Mouse (Mus musculus) layer of hippocampus, postnatal 36 days (tissue): ENCODE results near the gene Olfr467. TPM values are rescaled to one million over a fixed set of nuclear protein-coding genes. Genes with fewer than 3 reads are reported as not detected.
"Not testable (repeated sequence)": the region's sequence is repeated elsewhere in the genome, so short reads cannot be mapped to it uniquely, and the experiment has no call there.

Source experiments
- DNase-seq, 2 experiments: peaks; one replicate each; pipeline ENCODE4 v3.0.0; 2022
- total RNA-seq, 2 experiments: library from RNA; stranded (reverse); gene quantifications; 2 replicates each; pipeline ENCODE4 v1.2.3; 2021

The Olfr467 gene
- total RNA-seq = not detected

DNA sequence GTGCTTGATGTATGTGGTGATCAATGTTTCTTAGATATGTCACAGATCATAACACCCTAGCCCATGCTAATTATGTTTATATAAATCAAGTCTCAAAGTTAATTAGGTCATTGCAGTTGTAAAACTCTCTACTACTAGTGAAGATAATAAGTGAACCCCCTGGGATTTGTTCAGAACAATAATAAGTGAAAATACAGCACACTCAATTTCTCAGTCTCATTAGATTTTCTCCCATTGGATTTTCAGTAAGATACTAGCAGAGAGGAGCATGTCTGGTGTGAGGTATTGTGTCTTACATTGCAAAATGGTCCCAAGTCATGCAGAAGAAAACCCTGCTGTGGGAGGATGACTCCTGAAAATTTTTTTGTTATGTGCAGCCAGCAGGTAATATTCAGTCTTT is at the start of gene Olfr467:
TSS of gene Olfr467 (plus strand) at position 301 of the 400 bp plus-strand sequence.
- DNase-seq = no peak

DNA sequence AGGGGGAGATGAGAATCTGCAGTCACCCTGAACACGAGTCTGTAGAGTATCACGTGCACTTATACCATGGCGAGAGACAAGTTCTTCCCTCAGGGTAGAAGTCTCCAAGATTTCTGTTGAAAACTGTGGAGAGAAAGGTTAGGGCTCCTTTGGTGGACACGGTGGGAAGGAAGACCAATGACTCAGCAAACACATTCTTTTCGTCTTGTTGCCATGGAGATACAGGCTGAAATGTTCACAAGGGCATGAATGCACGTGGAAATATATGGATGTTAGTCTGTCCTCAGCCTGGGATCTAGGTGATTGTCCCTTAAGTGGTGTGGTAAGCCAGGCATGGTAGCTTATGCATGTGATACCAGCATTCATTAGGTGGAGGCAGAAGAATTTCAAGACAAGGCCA is 41.3 kb upstream of the Olfr467 start:
- DNase-seq = no peak

DNA sequence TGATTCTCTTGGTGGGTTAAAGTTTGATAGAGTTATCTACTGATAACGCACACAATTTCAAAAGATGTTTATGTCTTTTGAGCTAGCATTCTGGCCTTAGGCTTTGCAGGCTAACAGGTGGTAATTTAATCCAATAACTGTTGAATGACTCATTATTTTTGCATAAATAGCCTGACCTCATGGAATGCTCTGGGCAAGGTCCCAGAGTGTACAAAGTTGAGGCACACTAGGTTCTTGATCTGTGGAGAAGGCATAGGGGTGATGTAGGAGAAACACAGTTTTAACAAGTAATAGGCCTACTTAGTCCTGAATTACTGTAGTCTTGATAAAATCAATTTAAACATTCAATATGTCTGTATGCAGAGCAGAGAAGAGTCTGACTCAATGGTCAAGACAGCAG is 33.8 kb upstream of the Olfr467 start:
- DNase-seq = no peak

DNA sequence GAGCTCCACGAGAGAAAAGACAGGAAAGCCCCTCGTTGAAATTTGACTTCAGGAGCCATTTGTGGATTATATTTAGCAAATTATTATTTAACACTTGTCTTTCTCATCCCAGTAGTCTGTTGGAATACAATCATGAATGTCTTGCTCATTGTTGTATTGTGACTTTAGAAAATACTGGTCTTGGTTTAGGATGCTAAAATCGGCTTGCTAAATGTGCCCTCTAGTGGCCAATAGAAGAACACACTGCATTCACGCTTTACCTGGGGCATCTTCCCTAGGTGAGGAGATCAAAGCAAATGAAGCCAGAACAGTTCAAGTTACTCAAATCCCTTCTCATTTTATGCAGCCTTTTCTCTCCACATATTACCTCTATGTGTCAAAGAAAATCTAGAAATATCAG is 32.5 kb upstream of the Olfr467 start:
- DNase-seq = no peak

DNA sequence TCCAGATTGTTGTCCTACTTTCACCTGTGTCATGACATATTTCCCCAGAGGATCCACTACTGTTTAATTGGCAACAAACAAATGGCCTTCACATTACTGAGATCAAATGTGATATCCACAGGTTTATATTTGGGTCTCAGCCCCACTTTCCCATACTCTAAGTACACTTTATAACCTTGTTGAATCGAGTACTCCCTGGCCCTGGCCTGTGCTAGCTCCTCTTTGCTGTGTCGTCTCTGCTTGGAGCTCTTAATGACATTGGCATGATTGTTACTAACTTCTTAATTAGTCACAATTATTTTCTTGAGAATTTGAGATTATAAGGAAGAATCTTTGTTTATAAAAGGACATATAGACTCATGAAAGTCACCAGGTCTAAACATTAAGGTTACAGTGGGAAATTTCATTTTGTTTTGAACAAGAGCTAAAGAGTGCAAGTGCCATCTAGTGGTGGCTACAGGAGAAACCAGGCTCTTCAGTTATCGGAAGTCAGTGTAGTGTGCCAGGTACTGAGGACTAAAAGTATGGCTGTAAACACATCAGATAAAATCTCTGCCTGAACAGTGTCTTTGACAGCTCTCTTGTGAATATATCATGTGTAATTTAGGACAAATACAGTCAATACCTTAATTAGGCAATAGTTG is 24.0 kb upstream of the Olfr467 start:
- DNase-seq = no peak

DNA sequence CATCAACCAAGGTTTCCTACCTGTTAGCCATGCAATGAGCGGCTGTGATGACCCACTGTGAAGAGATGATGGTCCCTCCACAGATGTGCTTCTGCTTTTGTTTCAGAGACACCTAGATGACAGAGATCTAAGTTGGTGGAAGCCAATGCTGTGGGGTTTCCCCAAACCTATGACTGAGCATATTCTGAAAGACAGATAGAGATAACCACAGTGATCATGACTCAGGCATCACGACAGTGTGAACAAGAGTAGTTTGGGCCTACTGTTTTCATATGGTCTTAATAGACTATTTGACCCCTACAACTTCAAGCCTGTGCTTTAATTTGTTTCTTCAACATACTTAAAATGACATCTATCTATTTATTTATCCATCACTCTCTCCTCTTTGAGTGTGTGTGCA is 15.6 kb upstream of the Olfr467 start:
- DNase-seq = no peak

DNA sequence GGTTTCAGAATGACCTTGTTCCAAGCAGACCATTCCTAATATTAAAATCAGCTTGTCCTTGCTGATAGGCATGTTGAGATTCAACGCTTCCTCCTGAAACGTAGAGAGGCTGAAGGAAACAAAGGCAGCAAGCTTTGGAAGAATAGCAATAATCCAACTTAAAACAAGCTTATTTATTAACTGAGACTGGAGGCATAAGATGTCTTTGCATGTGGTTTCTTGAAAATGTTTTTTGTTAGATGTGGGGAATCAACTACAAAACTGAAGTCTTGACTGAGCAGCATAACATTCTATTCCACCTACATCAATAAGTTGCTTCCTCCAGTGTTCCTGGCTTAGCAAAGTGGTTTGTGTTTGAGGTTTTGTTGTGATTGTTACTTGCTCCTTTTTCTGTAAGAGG is 11.0 kb upstream of the Olfr467 start, which contains the start of gene Ovch2:
TSS of gene Ovch2 (minus strand) at position 101 of the 400 bp plus-strand sequence.
- no peak for DNase-seq

DNA sequence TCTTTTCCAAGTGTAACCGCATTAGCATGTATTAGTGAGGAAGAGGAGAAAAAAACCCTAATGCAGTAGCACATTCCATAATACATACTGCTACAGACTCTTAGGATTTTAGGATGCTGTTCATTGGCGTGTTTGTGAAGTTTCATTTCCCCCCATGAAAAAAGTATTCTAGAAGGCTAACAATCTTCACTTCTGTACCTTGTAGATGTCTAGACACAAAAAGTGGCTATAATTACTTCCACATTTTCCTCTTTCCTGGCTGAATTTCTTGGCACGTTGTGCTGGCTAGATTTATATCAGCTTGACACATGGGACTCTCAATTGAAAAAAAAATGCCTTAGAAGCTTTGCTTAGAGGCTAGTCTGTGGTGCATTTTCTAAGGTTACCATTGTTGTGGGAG is 9.9 kb upstream of the Olfr467 start:
- no peak for DNase-seq

DNA sequence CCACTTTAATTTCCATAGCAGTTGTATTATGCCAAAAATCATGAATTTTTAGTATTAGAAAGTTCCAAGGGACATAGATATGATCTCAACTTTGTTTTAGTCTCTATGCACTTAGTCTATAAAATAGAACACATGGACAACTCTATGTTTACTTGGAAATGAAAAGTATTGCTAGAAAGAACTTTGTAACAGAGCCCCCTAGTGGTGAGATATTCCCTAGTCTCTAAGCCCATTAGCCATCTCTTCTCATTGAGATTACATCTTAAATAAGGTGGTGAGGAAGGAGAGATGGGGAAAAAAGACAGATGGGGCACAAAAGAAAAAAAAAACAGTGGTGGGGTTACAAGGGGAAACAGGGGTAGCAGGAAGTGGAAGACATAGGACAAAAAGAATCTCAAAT is 7.4 kb downstream of the Olfr467 start:
- DNase-seq = no peak

DNA sequence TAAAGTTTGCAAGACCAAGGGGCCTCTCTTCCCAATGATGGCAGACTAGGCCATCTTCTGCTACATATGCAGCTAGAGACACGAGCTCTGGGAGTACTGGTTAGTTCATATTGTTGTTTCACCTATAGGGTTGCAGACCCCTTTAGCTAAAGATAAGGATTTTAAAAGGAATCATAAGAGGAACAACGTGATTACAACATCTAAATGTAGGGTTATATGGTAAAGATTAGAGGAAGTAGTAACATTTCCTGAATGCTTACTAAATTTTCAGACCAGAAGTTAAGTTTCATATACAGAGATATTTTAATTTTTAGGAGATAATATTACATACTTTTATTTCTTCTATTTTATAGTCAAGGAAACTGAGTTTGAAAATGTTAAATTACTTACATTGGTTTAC is 11.8 kb downstream of the Olfr467 start:
- DNase-seq = not testable (repeated sequence)

DNA sequence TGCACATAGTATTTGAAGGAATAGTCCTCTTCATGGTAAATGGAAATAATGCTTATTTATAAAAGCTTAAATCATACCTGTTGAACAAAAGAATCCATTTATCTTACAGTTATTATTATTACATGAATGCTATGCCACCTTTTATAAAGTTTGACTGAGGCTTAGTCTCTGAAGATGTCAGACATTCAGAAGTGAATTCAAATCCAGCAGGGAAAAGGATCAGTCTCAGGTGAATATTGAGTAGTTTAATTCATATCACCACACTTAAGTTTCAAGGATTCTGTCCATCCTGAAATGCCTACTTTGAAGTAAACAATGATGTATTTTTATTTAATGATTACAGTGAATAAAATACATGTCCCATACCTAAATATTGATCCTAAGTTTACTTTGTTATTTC is 13.4 kb downstream of the Olfr467 start, which contains the start of gene Olfr469:
TSS of gene Olfr469 (minus strand) at position 101 of the 400 bp plus-strand sequence.
- DNase-seq = not testable (repeated sequence)

DNA sequence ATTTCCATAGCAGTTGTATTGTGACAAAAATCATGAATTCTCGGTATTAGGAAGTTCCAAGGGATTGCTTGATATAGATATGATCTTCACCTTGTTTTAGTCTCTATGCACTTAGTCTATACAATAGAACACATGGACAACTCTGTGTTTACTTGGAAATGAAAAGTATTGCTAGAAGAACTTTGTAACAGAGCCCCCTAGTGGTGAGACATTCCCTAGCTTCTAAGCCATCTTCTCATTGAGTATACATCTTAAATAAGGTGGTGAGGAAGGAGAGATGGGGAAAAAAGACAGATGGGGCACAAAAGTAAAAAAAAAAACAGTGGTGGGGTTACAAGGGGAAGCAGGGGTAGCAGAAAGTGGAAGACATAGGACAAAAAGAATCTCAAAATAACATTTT is 29.7 kb downstream of the Olfr467 start:
- DNase-seq = no peak

DNA sequence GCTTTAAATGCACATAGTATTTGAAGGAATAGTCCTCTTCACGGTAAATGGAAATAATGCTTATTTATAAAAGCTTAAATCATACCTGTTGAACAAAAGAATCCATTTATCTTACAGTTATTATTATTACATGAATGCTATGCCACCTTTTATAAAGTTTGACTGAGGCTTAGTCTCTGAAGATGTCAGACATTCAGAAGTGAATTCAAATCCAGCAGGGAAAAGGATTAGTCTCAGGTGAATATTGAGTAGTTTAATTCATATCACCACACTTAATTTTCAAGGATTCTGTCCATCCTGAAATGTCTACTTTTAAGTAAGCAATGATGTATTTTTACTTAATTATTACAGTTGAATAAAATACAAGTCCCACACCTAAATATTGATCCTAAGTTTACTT is 35.3 kb downstream of the Olfr467 start, which contains the start of gene Olfr470:
TSS of gene Olfr470 (minus strand) at position 101 of the 400 bp plus-strand sequence.
- DNase-seq = not testable (repeated sequence)

Other genes starting within 250 kb of the Olfr467 start
- 10 to 100 TPM; 12.5 to 13.2 TPM for gene Olfml1, start 244.8 kb upstream of the Olfr467 start, total RNA-seq
- gene Ppfibp2, start 217.1 kb upstream of the Olfr467 start, total RNA-seq = 1 to 10 TPM; 6.7 to 6.8 TPM
- not detected for gene 5330417H12Rik, start 187.1 kb upstream of the Olfr467 start, total RNA-seq
- gene Cyb5r2, start 54.2 kb upstream of the Olfr467 start, total RNA-seq = not detected
- gene Ovch2, start 11.1 kb upstream of the Olfr467 start, total RNA-seq = not detected
- gene Olfr469, start 13.3 kb downstream of the Olfr467 start, total RNA-seq = not detected
- not detected for gene Olfr470, start 35.2 kb downstream of the Olfr467 start, total RNA-seq
- not detected for gene Olfr472, start 85.6 kb downstream of the Olfr467 start, total RNA-seq
- not detected for gene Olfr473, start 118.2 kb downstream of the Olfr467 start, total RNA-seq
- gene Olfr474, start 142.4 kb downstream of the Olfr467 start, total RNA-seq = not detected
- gene Olfr476, start 152.5 kb downstream of the Olfr467 start, total RNA-seq = not detected
- gene Olfr477, start 174.4 kb downstream of the Olfr467 start, total RNA-seq = not detected
- gene Olfr478, start 221.7 kb downstream of the Olfr467 start, total RNA-seq = not detected
- not detected for gene Olfr479, start 238.4 kb downstream of the Olfr467 start, total RNA-seq